ENCODE assay signal across 14 mouse cellular contexts in genomic region chr15:96115196-96115595, GRCm38 (mm10).
A peak's percentile ranks its signal among the peaks of the same experiment; 100 is the strongest.
DNase-seq lines count a peak whose midpoint lies in the region; ATAC-seq and TF ChIP-seq lines count a peak whose summit lies in the region.
"Had no signal": no experiment of that assay in that cellular context is flagged by ENCODE, and none has a peak within 500 bp of the region (broad histone marks: within the 10 kb centered on the region; RNA-seq: fewer than 3 reads in every experiment).

No protein-coding gene starts in this region.

- no peaks in the 10 kb centered on the region for H3K27me3 ChIP-seq in heart, embryonic 11.5 days (ENCODE audit: control insufficient read depth, insufficient read depth, low read length)

- no peak overlapping the region for H3K27ac ChIP-seq in heart, embryonic 11.5 days (ENCODE audit: low read depth, low read length)
- no peak overlapping the region for H3K27ac ChIP-seq in layer of hippocampus, adult 2 months
- H3K27ac ChIP-seq: kidney, postnatal 0 days; liver, embryonic 14.5 days had no signal

- H3K4me1 ChIP-seq in heart, embryonic 11.5 days (ENCODE audit: control insufficient read depth, insufficient read depth, low read length): peaks cover 6% of the 10 kb centered on the region; the same call in 1 of the 2 replicates

- no peaks in the 10 kb centered on the region for H3K36me3 ChIP-seq in heart, embryonic 11.5 days (ENCODE audit: control insufficient read depth, insufficient read depth, low read length)

- H3K4me2 ChIP-seq in heart, embryonic 11.5 days: peak overlapping the region; percentile 43

- no peak for ATAC-seq in heart, embryonic 11.5 days (replicated peaks; ENCODE audit: insufficient number of reproducible peaks, low FRiP score, low TSS enrichment)
- ATAC-seq: intestine, embryonic 16.5 days had no signal

- no peaks in the 10 kb centered on the region for H3K9me3 ChIP-seq in heart, embryonic 11.5 days (replicated peaks; ENCODE audit: control insufficient read depth, low read length)

- TF ChIP-seq CTCF in layer of hippocampus, adult 2 months (conservative IDR thresholded peaks at IDR 0.05): no peak

- WGBS in heart, embryonic 11.5 days (ENCODE audit: insufficient replicate concordance): 30% methylated on average over 10 of the region's 10 CpGs

- H3K9ac ChIP-seq in heart, embryonic 11.5 days (ENCODE audit: low read depth, low read length): no peak overlapping the region
- H3K9ac ChIP-seq: liver, embryonic 14.5 days had no signal

- H3K4me3 ChIP-seq in heart, embryonic 11.5 days (ENCODE audit: low read depth, low read length): no peak overlapping the region
- H3K4me3 ChIP-seq in layer of hippocampus, adult 2 months: peak overlapping the region; percentile 27

- DNase-seq in heart, adult 9 months (ENCODE audit: low spot score in 2 of 2): no peak
- DNase-seq in layer of hippocampus, adult 2 months (ENCODE audit: low spot score in 2 of 2): peak; percentile 13 to 27
- no peak for DNase-seq in layer of hippocampus, adult 9-10 months (ENCODE audit: low spot score)
- DNase-seq in right cerebral cortex, adult 18-20 months: peak; percentile 24
- DNase-seq in right cerebral cortex, postnatal 14 days: no peak
- DNase-seq in right cerebral cortex, postnatal 36 days (ENCODE audit: low spot score in 2 of 2): peak; percentile 5 to 23
- DNase-seq: adrenal gland, postnatal 14 days; cerebellum, postnatal 10 days; lung, postnatal 10 days; thymus, adult 2 months had no signal

Comparison
In these comparisons a context has a peak if more than half of its experiments do, and no peak if none do; other contexts are left out.
1. DNase-seq: peak in layer of hippocampus, adult 2 months (2 of 2), right cerebral cortex, adult 18-20 months (single experiment) and right cerebral cortex, postnatal 36 days (2 of 2); none in heart, adult 9 months (0 of 2), layer of hippocampus, adult 9-10 months (single experiment) and right cerebral cortex, postnatal 14 days (single experiment).